In genomic region chr5:120761901-120762300, GRCm38 (mm10) we compare ENCODE assay signal across 9 mouse cellular contexts. TPM values are rescaled to one million over a fixed set of nuclear protein-coding genes. Genes with fewer than 3 reads are reported as not detected.
DNase-seq lines count a peak whose midpoint lies in the region; ATAC-seq and TF ChIP-seq lines count a peak whose summit lies in the region.
"Had no signal": no experiment of that assay in that cellular context is flagged by ENCODE, and none has a peak within 500 bp of the region (broad histone marks: within the 10 kb centered on the region; RNA-seq: fewer than 3 reads in every experiment).

No protein-coding gene starts in this region.

- no peak overlapping the region for H3K9ac ChIP-seq in liver, postnatal 0 days (replicated peaks)
- no peak overlapping the region for H3K9ac ChIP-seq in embryonic facial prominence, embryonic 13.5 days
- H3K9ac ChIP-seq: liver, embryonic 14.5 days had no signal

- TF ChIP-seq CTCF in liver, postnatal 0 days (IDR thresholded peaks at IDR 0.05; ENCODE audit: low read depth): no peak

- 0 out of 2 replicates have a peak, but pooled peaks cover 4% of the 10 kb centered on the region for H3K36me3 ChIP-seq in liver, postnatal 0 days (replicated peaks; ENCODE audit: insufficient read depth, low read length)
- H3K36me3 ChIP-seq in embryonic facial prominence, embryonic 13.5 days: no peaks in the 10 kb centered on the region

- no peak overlapping the region for H3K27ac ChIP-seq in liver, postnatal 0 days (ENCODE audit: low read depth)
- no peak overlapping the region for H3K27ac ChIP-seq in embryonic facial prominence, embryonic 13.5 days
- H3K27ac ChIP-seq: liver, embryonic 14.5 days had no signal

- no peak for TF ChIP-seq EP300 in liver, postnatal 0 days (IDR thresholded peaks at IDR 0.05; ENCODE audit: low read depth)

- no peaks in the 10 kb centered on the region for H3K9me3 ChIP-seq in liver, postnatal 0 days (ENCODE audit: low read length)
- no peaks in the 10 kb centered on the region for H3K9me3 ChIP-seq in embryonic facial prominence, embryonic 13.5 days

- DNase-seq in liver, postnatal 0 days: no peak
- DNase-seq in liver: no peak
- peak; percentile 39 for DNase-seq in induced T-regulatory cell, adult 2 months (ENCODE audit: low read depth)
- peak; percentile 66 for DNase-seq in testis, postnatal 10 days (ENCODE audit: low spot score)
- no peak for DNase-seq in cerebellum, adult 18-20 months
- no peak for DNase-seq in layer of hippocampus, postnatal 25 days (ENCODE audit: extremely low spot score in 1 of 2, low spot score in 1 of 2)

- no peak overlapping the region for H3K4me3 ChIP-seq in liver, postnatal 0 days (ENCODE audit: low read depth, low read length)
- no peak overlapping the region for H3K4me3 ChIP-seq in embryonic facial prominence, embryonic 13.5 days

- H3K4me1 ChIP-seq in liver, postnatal 0 days (ENCODE audit: insufficient read depth): no peaks in the 10 kb centered on the region
- H3K4me1 ChIP-seq in embryonic facial prominence, embryonic 13.5 days: no peaks in the 10 kb centered on the region

- 44% methylated on average over 6 of the region's 6 CpGs for WGBS in liver, postnatal 0 days (ENCODE audit: insufficient replicate concordance)
- 18% methylated on average over 6 of the region's 6 CpGs for WGBS in embryonic facial prominence, embryonic 13.5 days

- 0 out of 2 replicates have a peak, but pooled peaks have one; percentile 27 for ATAC-seq in liver, postnatal 0 days
- 0 out of 2 replicates have a peak, but pooled peaks have one; percentile 10 for ATAC-seq in embryonic facial prominence, embryonic 13.5 days (ENCODE audit: insufficient number of reproducible peaks, insufficient read depth, low FRiP score, low TSS enrichment, low read depth)

- no peaks in the 10 kb centered on the region for H3K27me3 ChIP-seq in liver, postnatal 0 days (ENCODE audit: insufficient read depth, low read length)
- peaks cover 11% of the 10 kb centered on the region for H3K27me3 ChIP-seq in embryonic facial prominence, embryonic 13.5 days

- H3K4me2 ChIP-seq in liver, postnatal 0 days (ENCODE audit: low read depth, low read length): no peak overlapping the region
- H3K4me2 ChIP-seq in embryonic facial prominence, embryonic 13.5 days: no peak overlapping the region

RNA-seq across cellular contexts. Expression of gene Oas2, which starts 12.2 kb away (rescaled TPM):
- 0.83 and 1.1 TPM in 2 replicates for polyA plus RNA-seq in liver, postnatal 0 days (2015; fragmentation: Nextera tagmentation; extraction: Ambion mirVana)
- polyA plus RNA-seq in embryonic facial prominence, embryonic 13.5 days (2015; fragmentation: Nextera tagmentation; extraction: Ambion mirVana): 0.21 and 0.38 TPM in 2 replicates
- total RNA-seq in layer of hippocampus, postnatal 25 days (2021): under 1 TPM in 1 of 2 experiments, not detected in 1; 0.10 TPM

RNA-seq across cellular contexts. Expression of gene Oas3, which starts 15.6 kb away (rescaled TPM):
- 1.8 and 2.1 TPM in 2 replicates for polyA plus RNA-seq in liver, postnatal 0 days (2015; fragmentation: Nextera tagmentation; extraction: Ambion mirVana)
- polyA plus RNA-seq in embryonic facial prominence, embryonic 13.5 days (2015; fragmentation: Nextera tagmentation; extraction: Ambion mirVana): 0.11 and 0.25 TPM in 2 replicates
- total RNA-seq in layer of hippocampus, postnatal 25 days (2021): not detected

RNA-seq across cellular contexts. Expression of gene Oas1e, which starts 33.4 kb away (rescaled TPM):
- 0.15 and 0.20 TPM in 2 replicates for polyA plus RNA-seq in liver, postnatal 0 days (2015; fragmentation: Nextera tagmentation; extraction: Ambion mirVana)
- polyA plus RNA-seq in embryonic facial prominence, embryonic 13.5 days (2015; fragmentation: Nextera tagmentation; extraction: Ambion mirVana): not detected in 2 replicates
- total RNA-seq in layer of hippocampus, postnatal 25 days (2021): not detected
- polyA plus RNA-seq: liver, embryonic 14.5 days had no signal

RNA-seq across cellular contexts. Expression of gene Dtx1, which starts 50.2 kb away (rescaled TPM):
- 0.23 and 0.25 TPM in 2 replicates for polyA plus RNA-seq in liver, postnatal 0 days (2015; fragmentation: Nextera tagmentation; extraction: Ambion mirVana)
- polyA plus RNA-seq in embryonic facial prominence, embryonic 13.5 days (2015; fragmentation: Nextera tagmentation; extraction: Ambion mirVana): 6.2 and 7.2 TPM in 2 replicates
- total RNA-seq in layer of hippocampus, postnatal 25 days (2021): 10 to 100 TPM; 67.2 to 78.5 TPM
- total RNA-seq: hematopoietic stem cell, adult 5-6 weeks had no signal

RNA-seq across cellular contexts. Expression of gene Oas1c, which starts 50.4 kb away (rescaled TPM):
- polyA plus RNA-seq in liver, postnatal 0 days (2015; fragmentation: Nextera tagmentation; extraction: Ambion mirVana): 0.58 and 0.60 TPM in 2 replicates
- polyA plus RNA-seq in embryonic facial prominence, embryonic 13.5 days (2015; fragmentation: Nextera tagmentation; extraction: Ambion mirVana): 0.32 and 0.46 TPM in 2 replicates
- total RNA-seq in layer of hippocampus, postnatal 25 days (2021): 1 to 10 TPM in 1 of 2 experiments, under 1 TPM in 1; 0.81 to 1.3 TPM

Comparison
In these comparisons a context has a peak if more than half of its experiments do, and no peak if none do; other contexts are left out.
1. DNase-seq: peak in induced T-regulatory cell, adult 2 months (single experiment) and testis, postnatal 10 days (single experiment); none in liver, postnatal 0 days (single experiment), liver (single experiment), cerebellum, adult 18-20 months (0 of 2) and layer of hippocampus, postnatal 25 days (0 of 2).